Mouse (Mus musculus) liver, embryonic 11.5 days (tissue): ENCODE results near the gene Adgrg5. TPM values are rescaled to one million over a fixed set of nuclear protein-coding genes. Genes with fewer than 3 reads are reported as not detected.

Experiments
- ATAC-seq: fragments of 200-750 bp; cut with Nextera tagmentation; replicated peaks from 2 replicates; pipeline ENCODE4 v1.8.0; 2017; ENCODE audit warnings: moderate number of reproducible peaks, mild to moderate bottlenecking, moderate TSS enrichment, moderate library complexity; ENCODE audit not compliant: low FRiP score
- DNase-seq: peaks from one replicate; pipeline ENCODE4 v3.0.0-alpha.2; 2017; ENCODE audit warnings: low spot score
- H3K27ac ChIP-seq: fragments of 300-500 bp; sonication (generic); 2 replicates; pipeline ENCODE4 v1.5.1; 2014; ENCODE audit warnings: mild to moderate bottlenecking, low read depth, low read length, control low read depth
- H3K27me3 ChIP-seq: fragments of 300-500 bp; sonication (generic); replicated peaks from 2 replicates; pipeline ENCODE4 v1.6.1; 2014; ENCODE audit warnings: low read length, mixed read lengths; ENCODE audit not compliant: control insufficient read depth, insufficient read depth
- H3K36me3 ChIP-seq: fragments of 300-500 bp; sonication (generic); 2 replicates; pipeline ENCODE4 v1.6.1; 2014; ENCODE audit warnings: mild to moderate bottlenecking, low read length, moderate library complexity, mixed read lengths; ENCODE audit not compliant: control insufficient read depth, insufficient read depth
- H3K4me1 ChIP-seq: fragments of 300-500 bp; sonication (generic); replicated peaks from 2 replicates; pipeline ENCODE4 v1.6.1; 2014; ENCODE audit warnings: low read length, mixed read lengths; ENCODE audit not compliant: control insufficient read depth, insufficient read depth
- H3K4me2 ChIP-seq: fragments of 300-500 bp; sonication (generic); 2 replicates; pipeline ENCODE4 v1.6.1; 2014; ENCODE audit warnings: mild to moderate bottlenecking, control low read depth, moderate library complexity
- H3K4me3 ChIP-seq: fragments of 300-500 bp; sonication (generic); 2 replicates; pipeline ENCODE4 v1.5.1; 2014; ENCODE audit warnings: low read depth, low read length, control low read depth
- H3K9ac ChIP-seq: fragments of 300-500 bp; sonication (generic); 2 replicates; pipeline ENCODE4 v1.6.1; 2014; ENCODE audit warnings: low read depth, low read length, control low read depth
- H3K9me3 ChIP-seq: fragments of 300-500 bp; sonication (generic); 2 replicates; pipeline ENCODE4 v1.6.1; 2016; ENCODE audit warnings: low read length, inconsistent platforms, mixed read lengths; ENCODE audit not compliant: control insufficient read depth
- WGBS: fragments of 180-500 bp; shearing (Covaris S2); extraction: QIAGEN DNeasy Blood & Tissue Kit; methylation state at CpG from one replicate; pipeline ENCODE4 v1.1.7; 2014; 5-methylcytosine and 5-hydroxymethylcytosine counted together
- polyA plus RNA-seq: library from polyadenylated mRNA; unstranded; fragments of >200 nt; fragmentation: Nextera tagmentation; extraction: Ambion mirVana; gene quantifications from 2 replicates; pipeline ENCODE4 v1.2.1, GENCODE M21; 2014

Adgrg5 gene
- polyA plus RNA-seq, 1 experiment from 2014 or later, result 1.9 TPM

DNA sequence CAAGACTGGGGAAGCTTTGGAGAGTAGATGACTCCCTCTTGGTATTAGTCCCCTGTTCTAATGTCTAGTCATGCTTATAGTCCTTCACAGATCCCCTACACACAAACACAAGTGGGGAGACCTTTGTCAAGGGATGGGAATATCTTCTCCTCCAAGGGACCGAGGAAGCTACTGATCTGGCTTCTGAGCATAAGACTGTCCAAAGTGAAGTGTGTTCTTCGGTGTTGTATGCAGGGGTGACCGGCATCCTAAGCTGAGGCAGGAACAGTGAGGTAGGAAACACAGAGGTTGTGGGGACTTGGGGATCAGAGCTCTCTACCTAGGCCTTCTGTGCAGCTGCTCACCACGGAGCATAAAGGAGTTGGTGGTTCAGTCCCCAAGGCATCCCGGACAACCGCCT, 1.3 kb upstream of the Adgrg5 start:
- peak overlapping the region; percentile 59 for H3K4me2 ChIP-seq
- no peaks in the 10 kb centered on the region for H3K9me3 ChIP-seq
- H3K4me3 ChIP-seq, result no peak overlapping the region
- peak overlapping the region; percentile 46; the same call in 1 of the 2 replicates for H3K9ac ChIP-seq
- H3K27ac ChIP-seq, result peak overlapping the region; percentile 90
- no peaks in the 10 kb centered on the region for H3K27me3 ChIP-seq
- no peaks in the 10 kb centered on the region for H3K36me3 ChIP-seq
- no peak for ATAC-seq
- WGBS, result 48% methylated on average over 6 of the region's 6 CpGs
- DNase-seq, result no peak
- H3K4me1 ChIP-seq, result peaks cover 36% of the 10 kb centered on the region

DNA sequence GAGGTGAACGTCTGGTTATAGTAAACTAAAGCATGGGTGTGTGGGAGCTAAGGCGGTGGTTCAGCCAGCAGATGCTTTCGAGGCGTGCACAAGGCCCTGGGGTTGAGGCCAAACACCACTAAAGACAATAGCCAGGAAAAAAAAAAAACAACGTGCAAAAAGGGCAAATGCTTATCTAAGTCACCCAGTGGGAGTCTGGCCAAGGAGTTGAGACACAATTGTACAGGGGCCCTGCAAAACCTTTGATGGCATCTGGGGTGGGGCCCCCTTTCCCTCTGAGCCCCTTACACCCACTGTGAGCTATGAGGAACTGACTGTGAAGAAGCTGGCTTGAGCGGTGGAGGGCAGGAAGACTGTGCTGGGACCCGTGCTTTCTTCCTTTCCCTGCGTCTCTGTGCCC, 892 bp upstream of the Adgrg5 start:
- Histone ChIP-seq H3K27ac (peak overlapping the region; percentile 90), H3K4me2 (peak overlapping the region; percentile 59), H3K36me3 (no peaks in the 10 kb centered on the region), H3K4me1 (peaks cover 36% of the 10 kb centered on the region), H3K9ac (peak overlapping the region; percentile 52), H3K4me3 (peak overlapping the region; percentile 24; the same call in 1 of the 2 replicates), H3K9me3 (no peaks in the 10 kb centered on the region), H3K27me3 (no peaks in the 10 kb centered on the region)
- WGBS, result 16% methylated on average over 8 of the region's 8 CpGs
- DNase-seq (no peak), ATAC-seq (peak; percentile 80)

DNA sequence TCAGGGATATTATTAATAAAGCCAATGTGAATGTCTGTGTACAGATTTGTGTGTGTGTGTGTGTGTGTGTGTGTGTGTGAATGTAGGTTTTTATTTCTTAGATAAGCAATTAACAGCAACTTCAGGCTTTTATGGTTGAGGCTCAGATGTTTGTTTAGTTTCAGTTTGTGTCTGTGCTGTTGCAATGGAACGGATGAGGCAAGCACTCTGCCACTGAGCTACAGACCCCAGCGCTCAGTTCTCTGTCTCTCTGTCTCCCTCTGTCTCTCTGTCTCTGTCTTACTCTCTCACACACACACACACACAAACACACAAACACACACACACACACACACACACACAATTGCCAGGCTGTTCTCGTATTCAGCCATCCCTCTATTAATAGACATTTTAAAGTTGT, 4.7 kb downstream of the Adgrg5 start:
- DNase-seq, result no peak
- no peaks in the 10 kb centered on the region for H3K27me3 ChIP-seq
- H3K4me1 ChIP-seq, result peaks cover 7% of the 10 kb centered on the region
- H3K4me2 ChIP-seq, result no peak overlapping the region
- ATAC-seq, result no peak
- H3K4me3 ChIP-seq, result no peak overlapping the region
- no peak overlapping the region for H3K9ac ChIP-seq
- H3K27ac ChIP-seq, result no peak overlapping the region
- no peaks in the 10 kb centered on the region for H3K9me3 ChIP-seq
- 75% methylated on average over 3 of the region's 3 CpGs for whole genome bisulfite sequencing
- H3K36me3 ChIP-seq, result no peaks in the 10 kb centered on the region

DNA sequence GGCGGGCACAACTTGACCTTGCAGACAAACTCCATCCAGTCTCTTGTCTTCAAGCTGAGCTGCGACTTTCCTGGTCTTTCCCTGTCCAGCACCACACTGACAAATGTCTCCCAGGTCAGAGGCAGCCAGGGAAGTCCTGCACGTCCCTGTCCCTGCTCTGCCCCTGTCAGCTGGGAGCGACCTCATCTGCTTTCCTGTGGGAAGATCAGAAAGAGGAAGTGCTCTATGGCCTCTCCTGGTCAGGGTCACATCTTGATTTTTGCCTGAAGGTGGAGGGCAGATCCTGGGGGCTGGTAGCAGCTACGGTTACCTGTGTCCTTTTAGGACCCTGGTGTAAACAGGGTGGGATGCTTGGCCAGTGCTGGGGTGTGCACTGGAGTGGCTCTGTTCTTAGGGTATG, 10.4 kb downstream of the Adgrg5 start:
- H3K4me3 ChIP-seq, result no peak overlapping the region
- no peak overlapping the region for H3K4me2 ChIP-seq
- H3K9ac ChIP-seq, result no peak overlapping the region
- H3K27ac ChIP-seq, result no peak overlapping the region
- WGBS, result 41% methylated on average over 5 of the region's 5 CpGs
- ATAC-seq (no peak), DNase-seq (no peak)
- H3K9me3 ChIP-seq, result no peaks in the 10 kb centered on the region
- H3K36me3 ChIP-seq, result no peaks in the 10 kb centered on the region
- H3K4me1 ChIP-seq, result no peaks in the 10 kb centered on the region
- peaks cover 3% of the 10 kb centered on the region; the same call in 1 of the 2 replicates for H3K27me3 ChIP-seq

DNA sequence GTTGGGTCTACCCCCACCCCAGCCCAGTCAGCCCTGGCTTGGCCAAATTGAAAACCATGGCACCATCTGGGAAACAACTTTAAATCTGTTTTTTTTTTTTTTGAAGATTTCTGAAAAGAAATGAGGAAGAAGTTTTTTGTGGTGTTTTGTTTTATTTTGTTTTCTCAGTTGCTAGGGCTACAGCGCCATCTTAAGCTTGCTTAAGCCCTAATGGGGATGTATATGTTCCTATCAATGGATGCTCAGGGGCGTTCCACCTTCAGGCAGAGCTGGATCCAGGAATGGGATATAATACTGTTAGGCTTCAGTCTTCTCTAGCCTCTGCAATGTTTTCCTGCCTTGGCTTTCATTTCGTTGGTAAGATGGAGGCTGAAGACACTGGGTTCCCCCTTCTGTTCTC, 11.7 kb downstream of the Adgrg5 start:
- no peaks in the 10 kb centered on the region for H3K36me3 ChIP-seq
- DNase-seq (no peak), ATAC-seq (no peak)
- no peak overlapping the region for H3K27ac ChIP-seq
- H3K27me3 ChIP-seq, result peaks cover 3% of the 10 kb centered on the region; the same call in 1 of the 2 replicates
- H3K4me1 ChIP-seq, result no peaks in the 10 kb centered on the region
- WGBS, result 63% methylated on average over 3 of the region's 3 CpGs
- H3K4me3 ChIP-seq, result no peak overlapping the region
- H3K4me2 ChIP-seq, result no peak overlapping the region
- H3K9me3 ChIP-seq, result no peaks in the 10 kb centered on the region
- H3K9ac ChIP-seq, result no peak overlapping the region

DNA sequence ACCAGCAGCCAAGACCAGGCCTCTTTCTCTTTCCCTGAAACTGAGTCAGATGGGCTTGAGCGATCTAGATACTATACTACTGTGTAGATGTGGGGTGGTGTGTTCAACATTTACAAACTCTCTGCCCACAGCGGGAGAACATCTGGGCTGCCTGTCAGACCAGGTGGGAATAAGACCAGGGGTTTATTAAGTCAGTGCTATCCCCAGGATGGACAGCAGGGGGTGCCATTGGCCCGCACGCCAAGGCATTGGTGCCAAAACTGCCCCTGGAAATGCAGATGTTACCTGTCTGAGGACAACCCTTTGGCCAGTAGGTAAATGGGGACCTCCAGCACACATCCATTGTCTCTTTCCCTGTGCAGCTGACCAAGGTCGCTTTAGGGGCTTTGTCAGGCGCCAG, 19.1 kb downstream of the Adgrg5 start:
- Histone ChIP-seq H3K4me2 (no peak overlapping the region), H3K9me3 (no peaks in the 10 kb centered on the region), H3K9ac (no peak overlapping the region), H3K4me3 (no peak overlapping the region), H3K4me1 (no peaks in the 10 kb centered on the region), H3K27me3 (peaks cover 11% of the 10 kb centered on the region; the same call in 1 of the 2 replicates), H3K27ac (no peak overlapping the region), H3K36me3 (no peaks in the 10 kb centered on the region)
- ATAC-seq (no peak), DNase-seq (peak; percentile 78)
- WGBS, result 15% methylated on average over 6 of the region's 6 CpGs

DNA sequence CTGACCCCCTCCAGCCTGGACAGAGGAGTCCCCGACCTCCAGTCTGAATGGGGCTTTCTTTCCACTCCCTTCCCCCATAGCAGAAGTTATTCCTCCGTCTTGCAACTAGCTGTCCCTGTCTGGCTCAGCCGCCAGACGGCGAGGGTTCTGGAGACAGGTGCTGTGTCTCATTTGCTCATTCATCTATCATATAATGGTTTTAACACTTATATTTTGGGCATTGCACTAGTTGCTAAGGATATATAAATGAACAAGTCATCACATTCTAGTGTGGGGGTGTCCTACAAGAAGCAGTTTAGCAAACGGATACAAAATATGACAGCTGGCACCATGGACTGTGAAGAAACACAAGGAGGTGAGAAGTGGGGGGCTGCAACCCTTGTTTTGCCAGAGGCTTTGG, 21.7 kb downstream of the Adgrg5 start:
- WGBS, result 60% methylated on average over 6 of the region's 6 CpGs
- no peak for ATAC-seq
- no peaks in the 10 kb centered on the region for H3K9me3 ChIP-seq
- no peaks in the 10 kb centered on the region for H3K36me3 ChIP-seq
- H3K9ac ChIP-seq, result no peak overlapping the region
- no peak overlapping the region for H3K4me2 ChIP-seq
- peaks cover 9% of the 10 kb centered on the region; the same call in 1 of the 2 replicates for H3K27me3 ChIP-seq
- H3K4me3 ChIP-seq, result no peak overlapping the region
- H3K4me1 ChIP-seq, result no peaks in the 10 kb centered on the region
- no peak overlapping the region for H3K27ac ChIP-seq
- DNase-seq, result no peak

DNA sequence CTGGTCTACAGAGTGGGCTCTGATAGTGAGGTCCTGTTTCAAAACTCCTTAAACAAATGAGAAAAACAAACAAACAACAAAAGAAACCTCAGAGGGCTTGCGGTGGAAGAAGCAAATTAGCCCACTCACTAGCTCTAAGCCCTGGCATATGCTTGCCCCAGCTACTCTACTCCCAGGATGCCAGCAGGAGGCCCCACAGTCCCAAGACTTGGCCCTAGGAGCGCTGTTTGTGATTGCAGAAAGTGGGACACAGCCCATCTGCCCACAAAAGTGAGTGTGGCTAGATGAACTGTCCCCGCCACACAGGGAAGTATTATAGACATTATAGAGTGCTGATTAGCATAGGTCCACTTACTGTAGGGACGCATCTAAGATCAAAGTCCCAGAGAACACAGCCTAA, 24.9 kb downstream of the Adgrg5 start:
- 80% methylated on average over 4 of the region's 4 CpGs for WGBS
- Histone ChIP-seq H3K9me3 (no peaks in the 10 kb centered on the region), H3K27ac (no peak overlapping the region), H3K27me3 (no peaks in the 10 kb centered on the region), H3K4me2 (no peak overlapping the region), H3K4me1 (no peaks in the 10 kb centered on the region), H3K36me3 (no peaks in the 10 kb centered on the region), H3K4me3 (no peak overlapping the region), H3K9ac (no peak overlapping the region)
- DNase-seq, result no peak
- ATAC-seq, result no peak

DNA sequence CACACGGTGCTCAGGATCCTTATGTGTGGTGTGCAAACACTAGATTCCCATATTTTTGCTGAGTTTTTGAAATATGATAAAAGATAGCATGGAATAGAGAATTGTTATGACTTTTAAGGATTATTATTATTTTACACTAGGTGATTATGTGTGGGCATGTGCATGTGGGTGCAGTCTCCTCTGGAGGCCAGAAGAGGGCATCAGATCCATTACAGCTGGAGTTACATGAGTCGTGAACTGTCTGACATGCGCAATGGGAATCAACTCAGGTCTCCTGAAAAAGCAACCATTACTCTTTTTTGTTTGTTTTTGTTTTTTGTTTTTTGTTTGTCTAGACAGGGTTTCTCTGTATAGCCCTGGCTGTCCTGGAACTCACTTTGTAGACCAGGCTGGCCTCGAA, 25.5 kb downstream of the Adgrg5 start:
- Histone ChIP-seq H3K4me3 (no peak overlapping the region), H3K9me3 (no peaks in the 10 kb centered on the region), H3K27me3 (no peaks in the 10 kb centered on the region), H3K27ac (no peak overlapping the region), H3K4me2 (no peak overlapping the region), H3K36me3 (no peaks in the 10 kb centered on the region), H3K9ac (no peak overlapping the region), H3K4me1 (peaks cover 4% of the 10 kb centered on the region)
- WGBS, result 84% methylated on average over 4 of the region's 4 CpGs
- no peak for ATAC-seq
- no peak for DNase-seq
